Mouse (Mus musculus): ENCODE results near the gene Ap5s1.

The Ap5s1 gene

DNA sequence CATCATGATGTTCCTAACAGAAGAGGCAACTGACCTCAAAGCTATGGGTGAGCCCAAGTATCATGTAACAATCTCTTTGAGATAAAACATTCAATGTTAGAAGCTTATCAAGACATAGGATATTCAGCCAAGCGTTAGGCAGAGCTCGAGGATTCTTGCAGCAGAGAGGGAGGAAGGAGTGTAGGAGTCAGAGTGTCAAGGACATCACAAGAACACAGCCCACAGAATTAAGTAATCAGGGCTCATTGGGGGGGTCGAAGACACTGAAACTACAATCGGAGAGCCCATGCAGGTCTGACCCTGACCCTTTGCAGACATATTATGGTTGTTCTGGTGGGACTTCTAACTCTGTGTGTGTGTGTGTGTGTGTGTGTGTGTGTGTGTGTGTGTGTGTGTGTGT is 13.2 kb downstream of the Ap5s1 start:
- no peak for DNase-seq (ENCODE audit: low read depth, low spot score)

- no peak for DNase-seq (ENCODE audit: low read depth, low spot score)
Measured at GRCm38 (mm10) chr2:131221853-131222515, 15.1 kb downstream of the Ap5s1 start.

DNA sequence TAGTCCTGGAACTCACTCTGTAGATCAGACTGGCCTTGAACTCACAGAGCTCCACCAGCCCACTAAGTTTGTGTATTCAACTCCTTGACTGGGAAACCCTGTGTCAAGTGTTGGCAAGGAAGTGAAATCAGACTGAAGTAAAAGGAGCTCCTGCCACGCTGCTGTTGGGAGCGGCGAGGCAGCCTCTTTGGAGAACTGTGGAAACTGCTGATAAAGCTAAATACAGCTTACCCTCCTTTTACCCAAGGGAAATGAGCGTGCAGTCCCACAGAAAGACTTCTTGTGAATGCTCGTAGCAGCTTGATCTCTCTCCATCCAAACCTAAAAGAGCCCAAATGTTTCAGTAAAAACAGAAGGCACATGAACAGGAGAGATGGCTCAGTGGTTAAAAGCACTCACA is 15.7 kb downstream of the Ap5s1 start:
- no peak for DNase-seq (ENCODE audit: low read depth, low spot score)

DNA sequence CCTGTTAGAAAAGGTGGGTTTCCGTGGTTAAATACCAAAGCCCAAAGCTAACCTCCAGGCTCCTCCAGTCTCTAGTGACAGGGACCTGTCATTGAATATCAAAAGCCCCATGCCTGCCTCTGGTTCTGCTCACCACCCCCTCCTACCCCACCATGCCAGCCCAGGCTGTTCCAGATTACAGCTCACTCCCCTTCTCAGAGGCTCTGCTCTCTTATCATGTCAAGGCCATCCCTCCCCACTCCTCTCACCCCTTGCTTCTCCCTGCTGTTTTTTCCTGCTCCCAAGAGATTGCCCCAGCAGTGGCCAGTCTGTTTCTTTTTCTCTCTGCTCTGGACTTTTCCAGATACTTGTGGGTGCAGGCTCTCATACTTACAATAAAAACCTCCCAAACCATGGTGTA is 16.7 kb downstream of the Ap5s1 start:
- no peak for DNase-seq (ENCODE audit: low read depth, low spot score)

DNA sequence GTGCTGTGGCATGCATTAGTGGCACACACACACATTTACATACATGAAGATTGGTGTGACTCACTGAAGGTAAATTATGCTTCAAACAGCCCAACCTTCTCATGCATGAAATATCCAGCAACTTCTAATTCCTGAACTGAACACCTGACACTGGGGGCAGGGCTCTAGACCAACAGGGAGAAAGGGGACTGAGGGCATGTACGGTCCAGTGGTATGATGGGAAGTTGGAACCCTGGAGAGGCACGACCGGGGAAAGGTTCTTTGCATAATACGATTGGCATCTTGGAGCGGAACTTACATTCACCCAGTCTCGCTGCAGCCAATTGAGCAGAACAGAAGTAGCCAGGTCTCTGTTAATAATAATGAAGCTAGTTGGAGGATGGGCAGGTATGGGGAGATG is 18.3 kb downstream of the Ap5s1 start:
- no peak for DNase-seq (ENCODE audit: low read depth, low spot score)

GRCm38 (mm10) chr2:131226669-131227068 is 19.8 kb downstream of the Ap5s1 start:
- DNase-seq (ENCODE audit: low read depth, low spot score), result peak; percentile 22

DNA sequence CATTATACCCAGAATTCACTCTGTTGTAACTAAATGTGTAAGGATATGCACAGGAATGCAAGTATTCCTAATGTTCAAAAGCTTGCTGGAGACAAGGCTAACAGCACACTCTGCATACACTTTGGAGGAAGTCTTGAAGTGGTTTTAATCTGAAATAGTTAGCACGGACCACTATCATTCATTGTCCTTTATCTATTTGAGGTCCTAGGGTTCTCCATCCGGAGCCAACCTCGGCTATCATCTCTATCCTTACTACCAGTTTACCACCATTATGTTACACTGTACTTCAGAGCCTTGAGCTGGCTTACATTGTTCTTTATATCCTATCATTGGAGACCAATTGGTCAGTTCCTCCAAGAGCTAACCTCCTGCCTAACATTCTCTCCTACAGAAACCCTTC is 20.4 kb downstream of the Ap5s1 start:
- DNase-seq (ENCODE audit: low read depth, low spot score), result no peak

- peak; percentile 33 for DNase-seq (ENCODE audit: low read depth, low spot score)
Measured at GRCm38 (mm10) chr2:131232558-131232957, 25.7 kb downstream of the Ap5s1 start.

GRCm38 (mm10) chr2:131233307-131234126 is 26.6 kb downstream of the Ap5s1 start, which contains the start of gene Mavs:
Gene Mavs (plus strand): TSS chr2:131234063.
- peak; percentile 99 for DNase-seq (ENCODE audit: low read depth, low spot score)

- peak; percentile 36 for DNase-seq (ENCODE audit: low read depth, low spot score)
Measured at GRCm38 (mm10) chr2:131234127-131234650, 27.3 kb downstream of the Ap5s1 start.

DNA sequence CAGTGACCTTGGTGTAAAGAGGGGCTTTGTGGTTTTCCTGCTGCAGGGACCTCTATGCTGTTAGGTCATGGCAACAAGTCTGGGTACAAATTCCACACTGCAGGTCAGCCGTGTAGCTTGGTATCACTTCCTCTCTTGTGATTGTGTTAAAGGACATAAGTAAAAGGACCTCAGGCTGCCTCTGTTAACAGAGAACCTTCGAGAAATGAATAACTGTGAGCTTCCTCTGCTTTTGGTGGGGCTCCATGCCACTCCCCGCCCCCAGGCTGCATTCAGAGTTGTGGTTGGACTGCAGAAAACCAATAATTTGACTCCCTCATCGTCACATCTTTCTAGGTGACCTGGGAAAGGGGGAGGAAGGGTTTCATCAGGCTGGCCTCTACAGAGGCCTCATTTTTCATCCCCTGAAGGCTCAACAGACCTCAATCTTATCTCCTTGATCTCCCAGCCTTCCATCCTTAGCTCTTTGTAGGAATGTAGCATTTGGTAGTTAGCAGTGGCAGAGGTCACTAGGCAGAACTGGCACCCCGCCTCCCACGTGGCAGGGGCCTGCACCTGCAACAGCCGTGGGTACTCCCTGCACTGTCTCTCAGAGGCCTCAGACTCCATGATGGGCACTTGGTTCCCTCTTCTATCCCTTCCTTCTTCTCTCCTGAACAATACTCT is 28.2 kb downstream of the Ap5s1 start:
- DNase-seq (ENCODE audit: low read depth, low spot score), result peak; percentile 46

- no peak for DNase-seq (ENCODE audit: low read depth, low spot score)
Measured at GRCm38 (mm10) chr2:131242180-131242579, 35.3 kb downstream of the Ap5s1 start.

- DNase-seq (ENCODE audit: low read depth, low spot score), result no peak
Measured at GRCm38 (mm10) chr2:131242929-131243328, 36.1 kb downstream of the Ap5s1 start.

DNA sequence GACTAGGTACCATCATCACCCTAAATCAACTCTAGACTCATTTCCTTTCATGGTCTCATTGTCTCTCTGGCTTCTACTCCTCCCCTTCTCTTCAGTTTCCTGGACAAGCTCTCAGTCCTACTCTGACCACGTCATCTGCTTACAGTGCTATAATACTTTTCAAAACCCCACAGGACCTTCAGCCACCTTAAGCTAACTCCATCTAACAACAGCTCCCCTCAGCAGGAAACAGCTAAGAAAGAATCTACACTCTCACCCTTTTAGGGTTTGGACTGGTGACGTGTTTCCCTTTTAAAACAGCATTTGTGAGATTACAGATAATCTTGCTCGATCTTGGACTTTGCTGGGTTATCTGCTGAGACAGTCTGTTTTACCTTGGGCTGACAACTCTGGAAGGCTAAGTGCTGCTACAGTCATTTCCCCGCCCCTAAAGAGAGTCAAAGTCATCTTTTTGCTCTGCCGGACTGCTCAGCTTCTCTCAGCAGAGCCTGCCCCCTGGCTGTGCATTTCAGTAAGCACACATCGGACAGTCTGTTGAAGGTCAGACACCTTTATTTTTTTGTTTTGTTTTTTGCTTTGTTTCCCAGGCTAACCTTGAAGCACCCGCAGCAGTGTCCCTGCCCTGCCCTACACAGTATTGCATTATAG is 46.9 kb downstream of the Ap5s1 start:
- peak; percentile 95 for DNase-seq (ENCODE audit: low read depth, low spot score)

- DNase-seq (ENCODE audit: low read depth, low spot score), result no peak
Measured at GRCm38 (mm10) chr2:131254329-131254713, 47.4 kb downstream of the Ap5s1 start.

DNA sequence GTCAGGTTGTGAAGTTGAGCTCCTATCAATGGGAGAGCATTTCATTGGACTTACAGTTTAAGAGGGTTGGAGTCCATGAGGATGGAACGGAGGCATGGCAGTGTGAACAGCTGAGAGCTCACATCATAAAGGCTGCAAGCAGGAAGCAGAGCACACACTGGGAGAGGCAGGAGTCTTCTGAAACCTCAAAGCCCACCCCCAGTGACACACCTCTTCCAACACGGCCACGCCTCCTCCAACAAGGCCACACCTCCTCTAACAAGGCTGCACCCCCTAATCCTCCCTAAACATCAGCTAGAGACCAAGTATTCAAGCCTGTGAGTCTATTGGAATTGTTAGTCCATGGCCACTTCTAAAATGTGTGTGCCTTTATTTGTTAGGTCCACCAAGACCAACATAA is 48.9 kb downstream of the Ap5s1 start:
- DNase-seq (ENCODE audit: low read depth, low spot score), result no peak

- no peak for DNase-seq (ENCODE audit: low read depth, low spot score)
Measured at GRCm38 (mm10) chr2:131258693-131259092, 51.8 kb downstream of the Ap5s1 start.

DNA sequence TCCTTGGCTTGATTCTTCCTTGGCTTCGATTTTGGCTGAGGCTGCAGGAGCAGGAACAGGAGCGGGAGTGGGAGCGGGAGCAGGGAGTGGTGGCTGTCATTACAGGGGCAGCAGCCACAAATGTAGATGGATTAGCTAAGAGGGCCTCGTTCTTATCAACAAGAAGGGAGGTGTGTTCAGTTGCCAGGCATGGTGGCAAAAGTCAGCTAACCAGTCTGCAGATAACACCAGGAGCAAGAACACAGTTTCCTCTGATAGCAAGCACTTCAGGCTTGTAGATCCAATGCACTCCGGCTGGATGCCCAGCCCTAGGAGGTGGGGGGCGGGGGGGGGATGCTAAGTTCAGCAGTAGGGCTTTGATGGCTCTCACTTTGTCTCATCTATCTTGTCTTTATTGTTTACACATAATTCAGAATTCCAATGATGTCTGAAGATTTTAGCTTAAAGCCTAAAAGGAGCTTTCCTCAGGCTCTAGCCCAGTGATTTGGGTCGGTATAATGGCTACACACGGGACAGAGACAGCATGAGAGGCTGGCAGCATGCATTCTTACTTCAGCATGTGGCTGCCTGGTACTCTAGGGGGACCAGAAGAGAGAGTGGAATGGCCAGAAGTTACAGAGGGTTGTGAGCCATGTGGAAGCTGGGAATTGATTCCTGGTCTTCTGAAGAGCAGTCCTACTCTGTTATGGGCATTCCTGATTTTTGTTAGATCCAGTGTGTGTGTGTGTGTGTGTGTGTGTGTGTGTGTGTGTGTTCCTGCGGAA is 53.8 kb downstream of the Ap5s1 start:
- no peak for DNase-seq (ENCODE audit: low read depth, low spot score)

- DNase-seq (ENCODE audit: low read depth, low spot score), result peak; percentile 78
Measured at GRCm38 (mm10) chr2:131261481-131262212, 54.8 kb downstream of the Ap5s1 start.

DNA sequence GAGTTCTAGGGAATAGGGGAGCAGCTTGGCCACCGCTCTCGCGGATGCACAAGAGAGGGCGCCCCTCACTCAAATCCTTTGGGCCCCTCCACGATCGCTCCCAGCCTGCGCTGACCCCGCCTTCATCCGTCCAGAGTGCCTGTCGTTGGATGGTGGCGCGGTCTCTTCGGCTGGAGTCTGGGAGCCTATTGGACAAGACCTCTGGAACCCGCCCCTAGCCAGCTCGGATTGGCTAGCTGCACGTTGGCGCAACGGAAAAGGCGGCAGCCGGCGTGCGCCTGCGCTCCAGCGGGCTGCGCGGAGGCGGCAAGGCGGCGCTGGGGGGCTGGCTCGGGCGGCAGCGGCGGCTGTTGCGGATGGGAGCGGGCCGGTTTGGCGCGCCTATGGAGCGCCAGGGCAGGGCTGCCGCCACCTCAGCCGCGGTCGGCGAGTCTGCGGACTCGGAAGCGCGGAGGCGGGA is 55.4 kb downstream of the Ap5s1 start, which contains the start of gene Pank2:
Pank2 (plus strand) TSS at position 283 of the 460 bp plus-strand sequence.
- DNase-seq (ENCODE audit: low read depth, low spot score), result peak; percentile 98
